Mouse (Mus musculus): ENCODE measurements around the gene Golga4.

The Golga4 gene

GRCm38 (mm10) chr9:118527056-118527455, 21.0 kb downstream of the Golga4 start:
- DNase-seq (ENCODE audit: low spot score), result no peak

DNA sequence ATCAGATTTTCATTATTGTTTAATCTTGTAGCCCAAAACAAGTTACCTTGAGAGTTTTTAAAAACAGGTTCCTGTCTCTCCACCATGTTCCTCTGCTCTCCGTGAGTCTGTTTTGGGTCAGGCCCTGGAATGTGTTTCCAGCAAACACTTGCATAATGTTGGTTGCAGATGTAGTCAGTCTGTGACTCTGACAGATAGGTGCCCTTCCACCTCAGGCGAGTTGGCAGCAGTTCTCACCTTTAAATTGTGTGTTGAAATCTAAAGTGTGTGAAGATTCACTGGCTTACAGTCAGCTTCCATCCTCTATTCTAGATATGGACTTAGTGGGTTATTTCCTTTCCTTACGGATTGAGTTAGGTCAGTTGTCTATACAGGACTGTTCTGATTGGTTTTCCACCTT, 23.7 kb downstream of the Golga4 start:
- DNase-seq (ENCODE audit: low spot score), result no peak

- DNase-seq (ENCODE audit: low spot score), result no peak
Observed at GRCm38 (mm10) chr9:118530679-118531078, 24.6 kb downstream of the Golga4 start.

GRCm38 (mm10) chr9:118532516-118533205, 26.6 kb downstream of the Golga4 start:
- DNase-seq (ENCODE audit: low spot score), result no peak

DNA sequence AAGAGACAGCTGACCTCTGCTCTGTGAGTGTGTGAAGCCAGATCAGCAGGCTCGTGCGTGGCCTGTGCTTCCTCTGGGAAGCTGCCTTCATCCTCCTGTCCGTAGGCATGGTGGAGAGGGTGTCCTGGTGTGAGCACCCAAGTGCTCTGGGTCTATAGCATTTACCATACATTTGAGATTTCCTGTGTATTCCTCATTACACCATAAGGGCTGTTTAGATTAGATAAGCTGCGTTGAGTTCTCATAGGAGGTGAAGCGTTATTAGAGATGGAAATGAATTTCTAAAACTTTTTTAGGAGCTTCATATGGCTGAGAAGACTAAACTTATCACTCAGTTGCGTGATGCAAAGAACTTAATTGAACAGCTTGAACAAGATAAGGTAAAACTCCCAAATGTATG, 30.9 kb downstream of the Golga4 start:
- DNase-seq (ENCODE audit: low spot score), result no peak

DNA sequence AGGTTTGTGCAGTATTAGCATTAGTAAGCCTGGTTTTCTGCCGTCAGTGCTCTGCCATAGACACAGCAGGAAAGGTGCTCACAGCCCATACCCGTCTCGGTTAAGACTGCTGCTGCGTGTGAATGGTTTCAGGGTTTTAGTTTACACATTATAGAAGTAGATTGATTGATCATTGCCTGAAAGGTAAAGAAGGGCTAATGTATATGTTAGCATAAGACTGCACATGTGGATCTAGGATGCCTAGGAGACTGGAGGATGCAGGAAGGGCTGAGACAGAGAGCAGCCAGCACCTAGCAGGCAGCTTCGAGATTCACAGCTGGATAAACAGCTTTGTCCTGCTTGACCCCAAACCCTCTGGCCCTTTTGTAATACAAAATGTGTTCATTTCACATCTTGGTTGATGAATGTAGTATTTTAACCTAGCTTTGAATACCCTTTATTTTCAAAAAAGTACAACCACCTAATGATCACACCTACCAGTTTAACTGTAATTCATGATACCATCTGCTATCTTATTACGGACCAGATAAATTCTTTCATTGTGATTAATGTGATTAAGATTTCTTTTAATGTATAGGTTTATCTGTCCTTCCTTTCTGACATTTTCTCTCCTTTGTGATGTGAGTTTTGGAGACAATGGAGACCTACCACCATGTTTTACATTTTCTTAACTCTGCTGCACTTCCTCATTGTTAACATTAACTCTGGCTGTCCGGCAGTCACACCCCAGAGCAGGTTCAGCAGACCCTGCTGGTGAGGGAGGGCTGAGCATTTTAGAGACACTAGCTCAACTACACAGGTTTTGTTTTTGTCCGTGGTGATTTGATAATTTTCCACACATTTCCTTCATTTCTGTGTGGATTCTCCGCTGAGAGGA, 31.6 kb downstream of the Golga4 start:
- DNase-seq (ENCODE audit: low spot score), result no peak

DNA sequence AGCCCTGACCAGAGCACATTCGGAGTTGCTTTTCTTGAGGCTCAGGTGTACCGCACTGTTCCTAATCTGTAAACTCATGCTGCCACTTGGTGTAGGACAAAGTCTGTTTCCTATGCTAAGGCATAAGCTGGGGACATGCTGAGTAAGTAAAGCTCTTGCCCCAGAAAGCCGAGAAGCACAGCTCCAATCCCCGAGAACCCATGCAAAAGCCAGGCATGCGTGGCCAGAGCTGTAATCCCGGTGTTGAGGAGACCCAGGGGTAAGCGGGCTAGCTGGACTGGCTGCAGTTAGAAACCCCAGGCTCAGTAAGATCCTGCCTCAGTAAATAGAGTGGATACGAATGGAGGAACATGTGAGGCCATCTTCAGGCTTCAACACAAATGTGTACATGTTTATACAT, 35.8 kb downstream of the Golga4 start:
- DNase-seq (ENCODE audit: low spot score), result no peak

DNA sequence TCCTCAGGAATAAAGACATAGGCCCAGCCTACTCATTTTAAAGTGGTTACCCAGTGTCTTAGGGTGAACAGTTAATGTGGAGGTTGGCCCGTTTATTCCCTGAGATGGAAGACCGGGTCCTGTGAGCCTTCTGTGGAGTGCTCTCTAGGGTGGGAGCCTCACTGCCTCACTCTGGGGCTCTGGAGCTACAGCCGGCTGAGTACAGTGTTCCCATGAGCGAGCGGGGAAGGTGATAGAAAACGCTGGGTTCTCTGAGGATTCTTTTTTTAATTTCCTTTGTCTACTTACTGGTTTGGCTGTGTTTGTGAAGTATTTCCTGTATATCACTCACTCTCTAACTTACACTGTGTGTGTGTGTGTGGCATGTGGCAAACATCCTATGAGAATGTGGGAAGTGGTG, 39.1 kb downstream of the Golga4 start:
- no peak for DNase-seq (ENCODE audit: low spot score)

GRCm38 (mm10) chr9:118548651-118549050, 42.6 kb downstream of the Golga4 start:
- no peak for DNase-seq (ENCODE audit: low spot score)

- DNase-seq (ENCODE audit: low spot score), result no peak
Observed at GRCm38 (mm10) chr9:118556951-118557780, 51.1 kb downstream of the Golga4 start.

GRCm38 (mm10) chr9:118563356-118563755, 57.3 kb downstream of the Golga4 start:
- no peak for DNase-seq (ENCODE audit: low spot score)

- DNase-seq (ENCODE audit: low spot score), result no peak
Observed at GRCm38 (mm10) chr9:118563866-118564265, 57.8 kb downstream of the Golga4 start.

DNA sequence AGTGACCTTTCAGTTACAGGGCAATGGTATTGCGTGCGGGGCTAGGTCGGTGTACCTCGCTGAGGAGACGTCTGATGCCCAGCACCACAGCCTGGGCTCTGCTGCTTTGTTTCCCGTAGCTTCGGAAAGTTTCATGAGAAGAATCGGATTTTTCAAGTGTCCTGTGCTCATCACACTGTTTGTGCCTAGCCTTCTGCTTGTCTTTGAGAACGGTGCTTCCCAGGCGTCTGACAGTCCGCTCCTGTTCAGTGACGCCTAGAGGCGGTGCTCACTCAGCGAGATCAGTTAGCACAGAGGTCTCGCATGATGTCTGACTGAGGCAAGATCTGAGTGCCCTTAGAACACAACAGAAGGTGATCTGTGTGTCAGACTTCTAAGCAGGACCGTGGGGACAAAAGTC, 58.6 kb downstream of the Golga4 start:
- no peak for DNase-seq (ENCODE audit: low spot score)

DNA sequence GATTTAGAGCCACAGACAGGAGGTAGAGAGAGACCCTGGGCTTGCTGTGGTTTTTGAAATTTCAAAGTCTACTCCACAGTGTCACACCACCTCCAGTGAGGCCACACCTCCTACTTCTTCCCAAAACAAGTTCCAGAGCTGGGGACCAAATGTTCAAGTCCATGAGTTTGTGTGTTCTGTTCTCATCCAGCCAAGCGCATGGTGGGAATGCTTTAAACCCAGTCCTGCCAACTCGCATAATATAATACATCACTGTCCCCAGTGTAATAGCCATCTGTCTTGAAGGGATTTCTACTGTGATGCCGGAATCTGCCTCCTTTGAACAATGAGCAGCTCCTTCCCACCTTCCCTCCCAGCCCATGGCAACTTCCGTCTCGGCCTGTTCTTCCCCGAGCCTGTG, 63.3 kb downstream of the Golga4 start:
- no peak for DNase-seq (ENCODE audit: low spot score)

- DNase-seq (ENCODE audit: low spot score), result no peak
Observed at GRCm38 (mm10) chr9:118570865-118571264, 64.8 kb downstream of the Golga4 start.

DNA sequence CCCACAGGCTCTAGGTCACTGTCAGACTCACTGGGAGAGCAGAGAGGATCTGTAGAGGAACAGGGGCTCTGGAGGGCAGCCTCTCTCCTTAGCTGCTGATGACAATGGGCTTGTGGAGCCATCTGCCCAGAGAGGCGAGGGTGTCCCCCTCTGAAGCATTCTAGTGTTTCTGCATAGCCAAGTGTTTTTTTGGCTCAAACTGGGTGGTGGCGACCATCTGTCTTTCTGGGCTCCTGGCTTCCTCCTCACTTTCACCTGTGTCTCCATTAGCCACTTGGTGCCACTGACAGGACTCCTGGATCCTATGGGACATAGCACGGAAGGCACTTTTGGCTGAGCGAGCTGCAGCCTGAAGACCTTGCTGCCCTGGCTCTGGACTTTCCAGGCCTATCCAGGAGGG, 65.6 kb downstream of the Golga4 start:
- no peak for DNase-seq (ENCODE audit: low spot score)

- DNase-seq (ENCODE audit: low spot score), result no peak
Observed at GRCm38 (mm10) chr9:118574911-118575310, 68.8 kb downstream of the Golga4 start.

- no peak for DNase-seq (ENCODE audit: low spot score)
Observed at GRCm38 (mm10) chr9:118580371-118580770, 74.3 kb downstream of the Golga4 start.

DNA sequence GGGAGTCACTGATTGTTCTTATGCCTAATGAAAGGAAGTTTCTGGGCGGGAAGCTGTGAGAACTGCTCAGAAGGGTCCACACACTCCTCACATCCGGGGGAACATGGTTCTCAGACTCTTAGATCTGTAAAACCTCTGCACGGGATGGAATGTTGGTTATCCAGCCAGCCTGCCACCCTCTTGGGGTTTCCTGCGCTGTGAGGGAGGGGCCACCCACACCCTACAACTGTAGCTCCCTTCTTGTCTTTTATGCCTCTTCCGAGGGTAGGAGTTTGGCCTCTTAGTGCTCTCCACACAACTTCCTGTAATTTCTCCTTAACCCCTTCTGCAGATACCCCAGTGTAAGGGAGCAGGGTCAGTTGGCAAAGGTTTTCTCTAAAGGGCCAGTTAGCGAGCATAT, 76.7 kb downstream of the Golga4 start:
- no peak for DNase-seq (ENCODE audit: low spot score)

- DNase-seq (ENCODE audit: low spot score), result no peak
Observed at GRCm38 (mm10) chr9:118584838-118585237, 78.8 kb downstream of the Golga4 start.

- DNase-seq (ENCODE audit: low spot score), result no peak
Observed at GRCm38 (mm10) chr9:118585998-118586397, 79.9 kb downstream of the Golga4 start.

DNA sequence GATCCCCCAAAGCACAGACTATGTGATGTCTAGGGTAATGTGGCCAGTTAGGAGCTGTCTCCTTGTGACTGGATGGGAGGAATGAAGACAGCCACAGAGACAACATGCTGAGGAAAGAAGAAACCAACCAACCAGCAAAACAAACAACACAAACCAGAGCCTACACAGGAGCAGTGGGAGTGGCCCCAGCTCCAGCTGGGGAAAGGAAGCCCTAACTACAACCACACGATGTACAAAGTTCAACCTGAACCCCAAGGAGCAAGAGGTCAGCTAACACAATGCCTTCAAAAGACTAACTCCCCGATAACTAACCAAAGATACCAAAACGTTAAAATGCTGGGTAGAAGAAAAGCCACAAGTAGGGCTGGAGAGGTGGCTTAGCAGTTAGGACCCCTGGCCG, 81.0 kb downstream of the Golga4 start:
- DNase-seq (ENCODE audit: low spot score), result no peak

GRCm38 (mm10) chr9:118589249-118589648, 83.2 kb downstream of the Golga4 start:
- no peak for DNase-seq (ENCODE audit: low spot score)

All from urinary bladder, postnatal 10 days (tissue).